Mouse (Mus musculus): Measurements from ENCODE around the gene Gm26938.

- TF ChIP-seq CTCF (IDR thresholded peaks at IDR 0.05; ENCODE audit: low read depth, low read length) = no peak
- no peak for TF ChIP-seq GATA2 (IDR thresholded peaks at IDR 0.05; ENCODE audit: borderline replicate concordance, low read depth, low read length)
- no peak for TF ChIP-seq GATA1 (IDR thresholded peaks at IDR 0.05; ENCODE audit: borderline replicate concordance, low read length)
Observed at GRCm38 (mm10) chr5:139830734-139831133, 4.5 kb upstream of the Gm26938 start.
